In the genomic region with DNA sequence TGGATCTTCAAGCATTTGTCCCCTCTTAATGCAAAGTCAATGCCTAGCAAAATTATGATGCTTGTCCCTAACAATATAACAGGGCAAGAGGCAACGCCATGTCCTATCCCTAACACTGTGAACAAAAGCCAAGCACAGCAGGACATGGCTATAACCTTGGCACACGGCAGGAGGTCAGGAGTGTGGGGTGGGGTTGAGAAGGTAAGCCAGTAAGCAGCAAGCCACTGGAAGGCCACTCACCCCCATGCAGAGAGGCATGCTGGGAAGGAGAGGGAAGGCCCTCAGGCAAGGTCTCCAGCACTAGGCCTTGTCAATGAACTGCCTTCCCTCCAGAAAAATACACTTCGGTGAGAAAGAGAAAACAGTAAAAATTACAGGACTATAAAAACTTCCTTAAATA, we compare ENCODE assay signal across 16 mouse cellular contexts. TPM values are rescaled to one million over a fixed set of nuclear protein-coding genes. Genes with fewer than 3 reads are reported as not detected.
DNase-seq lines count a peak whose midpoint lies in the region; ATAC-seq and TF ChIP-seq lines count a peak whose summit lies in the region.
"Had no signal": no experiment of that assay in that cellular context is flagged by ENCODE, and none has a peak within 500 bp of the region (broad histone marks: within the 10 kb centered on the region; RNA-seq: fewer than 3 reads in every experiment).

No protein-coding gene starts in this region.

- no peak overlapping the region for H3K9ac ChIP-seq in heart, adult 2 months (ENCODE audit: low read depth, low read length)
- no peak overlapping the region for H3K9ac ChIP-seq in heart, embryonic 11.5 days (ENCODE audit: low read depth, low read length)
- no peak overlapping the region for H3K9ac ChIP-seq in embryonic facial prominence, embryonic 13.5 days
- peak overlapping the region; percentile 37; the same call in 1 of the 2 replicates for H3K9ac ChIP-seq in liver, embryonic 15.5 days
- H3K9ac ChIP-seq: embryonic facial prominence, embryonic 12.5 days; forebrain, postnatal 0 days; intestine, embryonic 15.5 days; limb, embryonic 15.5 days had no signal

- peaks cover 43% of the 10 kb centered on the region for H3K36me3 ChIP-seq in heart, adult 2 months (ENCODE audit: control insufficient read depth, insufficient read depth, low read length)
- no peaks in the 10 kb centered on the region for H3K36me3 ChIP-seq in heart, embryonic 11.5 days (ENCODE audit: control insufficient read depth, insufficient read depth, low read length)
- H3K36me3 ChIP-seq in embryonic facial prominence, embryonic 13.5 days = no peaks in the 10 kb centered on the region
- peaks cover 57% of the 10 kb centered on the region for H3K36me3 ChIP-seq in liver, embryonic 15.5 days (replicated peaks)
- H3K36me3 ChIP-seq: embryonic facial prominence, embryonic 12.5 days; intestine, embryonic 15.5 days; limb, embryonic 15.5 days had no signal

- TF ChIP-seq EP300 in heart, adult 2 months (IDR thresholded peaks at IDR 0.05; ENCODE audit: insufficient read depth, low read depth, low read length) = 0 out of 2 replicates have a peak, but pooled peaks have one; percentile 32

- ATAC-seq in heart, embryonic 11.5 days (replicated peaks; ENCODE audit: insufficient number of reproducible peaks, low FRiP score, low TSS enrichment) = no peak
- ATAC-seq in embryonic facial prominence, embryonic 13.5 days (ENCODE audit: insufficient number of reproducible peaks, insufficient read depth, low FRiP score, low TSS enrichment, low read depth) = no peak
- ATAC-seq in liver, embryonic 15.5 days (ENCODE audit: insufficient read depth) = no peak
- ATAC-seq: forebrain, postnatal 0 days; intestine, embryonic 15.5 days had no signal

- 55% methylated on average over 3 of the region's 3 CpGs for WGBS in heart, adult 2 months
- 66% methylated on average over 3 of the region's 3 CpGs for WGBS in heart, embryonic 11.5 days (ENCODE audit: insufficient replicate concordance)
- WGBS in embryonic facial prominence, embryonic 13.5 days = 52% methylated on average over 3 of the region's 3 CpGs
- WGBS in liver, embryonic 15.5 days (ENCODE audit: insufficient replicate concordance) = 64% methylated on average over 3 of the region's 3 CpGs

- peaks cover 8% of the 10 kb centered on the region; the same call in 1 of the 2 replicates for H3K79me2 ChIP-seq in heart, adult 2 months (replicated peaks; ENCODE audit: control insufficient read depth, insufficient read depth, low read length)

- peak overlapping the region; percentile 61; the same call in 1 of the 2 replicates for H3K27ac ChIP-seq in heart, adult 2 months
- no peak overlapping the region for H3K27ac ChIP-seq in heart, embryonic 11.5 days (ENCODE audit: low read depth, low read length)
- H3K27ac ChIP-seq in embryonic facial prominence, embryonic 13.5 days = peak overlapping the region; percentile 48
- H3K27ac ChIP-seq in liver, embryonic 15.5 days (replicated peaks) = peak overlapping the region; percentile 95
- H3K27ac ChIP-seq: intestine, embryonic 15.5 days; limb, embryonic 15.5 days; macrophage had no signal

- intact Hi-C loops in heart, adult 2 months (cut with DNase I) = no loop called here

- peaks cover 35% of the 10 kb centered on the region for H3K4me1 ChIP-seq in heart, adult 2 months (ENCODE audit: control insufficient read depth, insufficient read depth, low read length)
- peaks cover 69% of the 10 kb centered on the region for H3K4me1 ChIP-seq in heart, embryonic 11.5 days (ENCODE audit: control insufficient read depth, insufficient read depth, low read length)
- H3K4me1 ChIP-seq in embryonic facial prominence, embryonic 13.5 days = peaks cover 76% of the 10 kb centered on the region
- H3K4me1 ChIP-seq in liver, embryonic 15.5 days (replicated peaks) = peaks cover 100% of the 10 kb centered on the region

- TF ChIP-seq CTCF in heart, adult 2 months (IDR thresholded peaks at IDR 0.05) = no peak

- no peak for TF ChIP-seq POLR2A in heart, adult 2 months (IDR thresholded peaks at IDR 0.05; ENCODE audit: insufficient read depth, low read depth, low read length)

- no peak for DNase-seq in heart, adult 2 months
- peak; percentile 43 to 60 for DNase-seq in kidney, postnatal 36 days
- no peak for DNase-seq in kidney, adult 9 months
- DNase-seq in thymus, postnatal 36 days = no peak
- DNase-seq in ovary, postnatal 10 days (ENCODE audit: low spot score) = no peak
- DNase-seq: cerebellum, adult 9-10 months; forebrain, postnatal 0 days; layer of hippocampus, adult 9-11 months; right cerebral cortex, postnatal 14 days had no signal

- no peak overlapping the region for H3K4me2 ChIP-seq in heart, embryonic 11.5 days
- H3K4me2 ChIP-seq in embryonic facial prominence, embryonic 13.5 days = no peak overlapping the region
- H3K4me2 ChIP-seq in liver, embryonic 15.5 days = peak overlapping the region; percentile 68
- H3K4me2 ChIP-seq: embryonic facial prominence, embryonic 12.5 days; intestine, embryonic 15.5 days; limb, embryonic 15.5 days had no signal

- no peaks in the 10 kb centered on the region for H3K9me3 ChIP-seq in heart, embryonic 11.5 days (replicated peaks; ENCODE audit: control insufficient read depth, low read length)
- no peaks in the 10 kb centered on the region for H3K9me3 ChIP-seq in embryonic facial prominence, embryonic 13.5 days
- H3K9me3 ChIP-seq in liver, embryonic 15.5 days (replicated peaks) = no peaks in the 10 kb centered on the region
- H3K9me3 ChIP-seq: embryonic facial prominence, embryonic 12.5 days; intestine, embryonic 15.5 days; limb, embryonic 15.5 days had no signal

- no peak overlapping the region for H3K4me3 ChIP-seq in heart, adult 2 months
- no peak overlapping the region for H3K4me3 ChIP-seq in heart, embryonic 11.5 days (ENCODE audit: low read depth, low read length)
- H3K4me3 ChIP-seq in embryonic facial prominence, embryonic 13.5 days = no peak overlapping the region
- no peak overlapping the region for H3K4me3 ChIP-seq in liver, embryonic 15.5 days (replicated peaks)
- H3K4me3 ChIP-seq: embryonic facial prominence, embryonic 12.5 days; intestine, embryonic 15.5 days; limb, embryonic 15.5 days had no signal

- no peaks in the 10 kb centered on the region for H3K27me3 ChIP-seq in heart, adult 2 months (ENCODE audit: control insufficient read depth, insufficient read depth, low read length)
- H3K27me3 ChIP-seq in heart, embryonic 11.5 days (ENCODE audit: control insufficient read depth, insufficient read depth, low read length) = no peaks in the 10 kb centered on the region
- no peaks in the 10 kb centered on the region for H3K27me3 ChIP-seq in embryonic facial prominence, embryonic 13.5 days
- no peaks in the 10 kb centered on the region for H3K27me3 ChIP-seq in liver, embryonic 15.5 days
- H3K27me3 ChIP-seq: embryonic facial prominence, embryonic 12.5 days; intestine, embryonic 15.5 days; limb, embryonic 15.5 days had no signal

RNA-seq across cellular contexts. Expression of a gene that starts 30.1 kb away (rescaled TPM):
- 10 to 100 TPM; 72.5 to 89.5 TPM for total RNA-seq in heart, adult 2 months (2021)
- 26.7 and 32.7 TPM in 2 replicates for polyA plus RNA-seq in heart, adult 2 months (2012; rRNA removed)
- polyA plus RNA-seq in heart, embryonic 11.5 days (2014; fragmentation: Nextera tagmentation; extraction: Ambion mirVana) = 5.2 and 7.3 TPM in 2 replicates
- 8.0 and 8.6 TPM in 2 replicates for polyA plus RNA-seq in embryonic facial prominence, embryonic 13.5 days (2015; fragmentation: Nextera tagmentation; extraction: Ambion mirVana)
- 15.1 and 15.9 TPM in 2 replicates for polyA plus RNA-seq in liver, embryonic 15.5 days (2015; fragmentation: Nextera tagmentation; extraction: Ambion mirVana)

Comparison
In these comparisons a context has a peak if more than half of its experiments do, and no peak if none do; other contexts are left out.
1. DNase-seq: peak in kidney, postnatal 36 days (2 of 2); none in heart, adult 2 months (0 of 2), kidney, adult 9 months (single experiment), thymus, postnatal 36 days (0 of 2) and ovary, postnatal 10 days (single experiment).